In the genomic region with DNA sequence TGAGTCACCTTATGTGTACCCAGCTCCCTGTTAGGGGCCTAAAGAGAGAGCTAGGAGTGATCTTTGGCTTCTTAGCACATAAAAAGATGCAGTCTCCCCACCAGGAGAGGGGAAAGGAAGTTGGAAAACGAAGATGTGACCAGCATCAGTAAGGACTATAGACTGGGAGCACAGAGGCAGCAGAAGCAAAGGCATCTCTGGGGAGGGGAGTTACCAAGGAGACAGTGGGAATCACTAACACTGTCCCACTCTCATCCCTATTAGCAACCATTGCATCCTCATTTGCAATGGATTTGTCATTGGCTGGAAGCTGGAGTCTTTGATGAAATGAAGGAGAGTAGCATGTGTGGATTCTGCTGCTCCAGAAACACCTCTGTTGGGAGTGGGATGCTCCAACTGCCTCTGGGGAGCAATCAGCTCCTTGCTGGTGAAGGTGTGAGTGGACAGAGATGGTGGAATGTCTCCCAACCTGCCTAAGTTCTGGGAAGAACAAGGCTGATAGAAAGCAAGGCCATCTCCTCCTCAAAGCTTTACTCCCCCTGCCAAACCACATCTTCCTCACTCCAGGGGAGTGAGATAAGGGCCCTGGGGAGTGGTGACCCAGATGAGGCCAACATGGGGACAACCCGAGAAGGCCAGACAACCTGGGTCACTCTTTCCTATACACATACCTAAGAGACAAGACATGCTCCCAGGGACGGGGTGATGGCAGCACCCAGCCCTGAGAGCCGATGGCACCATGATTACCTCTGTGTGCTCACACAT, we compare ENCODE assay signal across 19 mouse cellular contexts. TPM values are rescaled to one million over a fixed set of nuclear protein-coding genes. Genes with fewer than 3 reads are reported as not detected.
DNase-seq lines count a peak whose midpoint lies in the region; ATAC-seq and TF ChIP-seq lines count a peak whose summit lies in the region.
"Had no signal": no experiment of that assay in that cellular context is flagged by ENCODE, and none has a peak within 500 bp of the region (broad histone marks: within the 10 kb centered on the region; RNA-seq: fewer than 3 reads in every experiment).

No protein-coding gene starts in this region.

- H3K9me3 ChIP-seq in hindbrain, embryonic 13.5 days, result no peaks in the 10 kb centered on the region
- no peaks in the 10 kb centered on the region for H3K9me3 ChIP-seq in hindbrain, embryonic 10.5 days
- peaks cover 8% of the 10 kb centered on the region for H3K9me3 ChIP-seq in G1E (replicated peaks)
- H3K9me3 ChIP-seq in liver, embryonic 15.5 days (replicated peaks), result no peaks in the 10 kb centered on the region
- H3K9me3 ChIP-seq: forebrain, embryonic 13.5 days; stomach, embryonic 15.5 days had no signal

- DNase-seq in hindbrain, embryonic 10.5 days (ENCODE audit: low spot score), result no peak
- DNase-seq in G1E (ENCODE audit: low spot score), result no peak
- DNase-seq in brain, adult 2 months (ENCODE audit: low read depth, low spot score), result peak; percentile 50
- no peak for DNase-seq in frontal cortex, adult 2 months (ENCODE audit: extremely low spot score in 1 of 2, low spot score in 1 of 2)
- DNase-seq in urinary bladder, postnatal 10 days (ENCODE audit: low spot score), result no peak
- DNase-seq: cerebellum, adult 11 months; cerebellum, postnatal 25 days; heart, adult 18-20 months; kidney, adult 8-10 months; kidney, postnatal 25 days; lung, postnatal 10 days; right cerebral cortex, adult 18-20 months; thymus, adult 2 months had no signal

- peaks cover 20% of the 10 kb centered on the region; the same call in 1 of the 2 replicates for H3K4me1 ChIP-seq in hindbrain, embryonic 13.5 days (replicated peaks)
- H3K4me1 ChIP-seq in hindbrain, embryonic 10.5 days (replicated peaks), result peaks cover 18% of the 10 kb centered on the region
- H3K4me1 ChIP-seq in G1E (ENCODE audit: insufficient read depth, low read depth, low read length), result peaks cover 76% of the 10 kb centered on the region
- peaks cover 52% of the 10 kb centered on the region for H3K4me1 ChIP-seq in liver, embryonic 15.5 days (replicated peaks)

- no peaks in the 10 kb centered on the region for H3K36me3 ChIP-seq in hindbrain, embryonic 13.5 days
- H3K36me3 ChIP-seq in hindbrain, embryonic 10.5 days, result no peaks in the 10 kb centered on the region
- no peaks in the 10 kb centered on the region for H3K36me3 ChIP-seq in G1E (replicated peaks)
- no peaks in the 10 kb centered on the region for H3K36me3 ChIP-seq in liver, embryonic 15.5 days (replicated peaks)
- H3K36me3 ChIP-seq: stomach, embryonic 15.5 days had no signal

- no peak overlapping the region for H3K9ac ChIP-seq in hindbrain, embryonic 13.5 days
- no peak overlapping the region for H3K9ac ChIP-seq in liver, embryonic 15.5 days
- H3K9ac ChIP-seq: forebrain, embryonic 13.5 days; stomach, embryonic 15.5 days had no signal

- peak; percentile 72 for ATAC-seq in hindbrain, embryonic 13.5 days (ENCODE audit: low FRiP score)
- ATAC-seq in G1E (ENCODE audit: extremely low read depth, insufficient number of reproducible peaks, low FRiP score, poor library complexity, severe bottlenecking), result no peak
- ATAC-seq in liver, embryonic 15.5 days (ENCODE audit: insufficient read depth), result no peak
- ATAC-seq in erythroblast, adult 5-6 weeks (replicated peaks; ENCODE audit: low FRiP score, poor library complexity, severe bottlenecking), result no peak
- ATAC-seq: forebrain, embryonic 13.5 days had no signal

- no peak overlapping the region for H3K4me3 ChIP-seq in hindbrain, embryonic 13.5 days
- no peak overlapping the region for H3K4me3 ChIP-seq in hindbrain, embryonic 10.5 days
- peak overlapping the region; percentile 41; the same call in 1 of the 2 replicates for H3K4me3 ChIP-seq in G1E (ENCODE audit: low read depth, low read length)
- H3K4me3 ChIP-seq in liver, embryonic 15.5 days (replicated peaks), result no peak overlapping the region
- H3K4me3 ChIP-seq: forebrain, embryonic 13.5 days; stomach, embryonic 15.5 days had no signal

- no peaks in the 10 kb centered on the region for H3K27me3 ChIP-seq in hindbrain, embryonic 13.5 days
- no peaks in the 10 kb centered on the region for H3K27me3 ChIP-seq in hindbrain, embryonic 10.5 days (ENCODE audit: insufficient read depth, poor library complexity, severe bottlenecking)
- no peaks in the 10 kb centered on the region for H3K27me3 ChIP-seq in G1E (ENCODE audit: insufficient read depth, low read length)
- H3K27me3 ChIP-seq in liver, embryonic 15.5 days, result no peaks in the 10 kb centered on the region
- H3K27me3 ChIP-seq: forebrain, embryonic 13.5 days; stomach, embryonic 15.5 days had no signal

- no peak overlapping the region for H3K4me2 ChIP-seq in hindbrain, embryonic 13.5 days
- no peak overlapping the region for H3K4me2 ChIP-seq in liver, embryonic 15.5 days
- H3K4me2 ChIP-seq: forebrain, embryonic 13.5 days; stomach, embryonic 15.5 days had no signal

- TF ChIP-seq CTCF in G1E (IDR thresholded peaks at IDR 0.05; ENCODE audit: low read depth, low read length), result no peak

- H3K27ac ChIP-seq in hindbrain, embryonic 13.5 days, result no peak overlapping the region
- H3K27ac ChIP-seq in hindbrain, embryonic 10.5 days, result no peak overlapping the region
- 0 out of 2 replicates have a peak overlapping the region, but pooled peaks have one; percentile 88 for H3K27ac ChIP-seq in liver, embryonic 15.5 days (replicated peaks)
- H3K27ac ChIP-seq: forebrain, embryonic 13.5 days; stomach, embryonic 15.5 days had no signal

- WGBS in hindbrain, embryonic 13.5 days, result 83% methylated on average over 4 of the region's 4 CpGs
- 79% methylated on average over 4 of the region's 4 CpGs for WGBS in hindbrain, embryonic 10.5 days
- WGBS in liver, embryonic 15.5 days (ENCODE audit: insufficient replicate concordance), result 53% methylated on average over 4 of the region's 4 CpGs

RNA-seq across cellular contexts. Expression of a gene that starts 23.6 kb away (rescaled TPM):
- 1,535 and 1,618 TPM in 2 replicates for polyA plus RNA-seq in hindbrain, embryonic 13.5 days (2015; fragmentation: Nextera tagmentation; extraction: Ambion mirVana)
- polyA plus RNA-seq in hindbrain, embryonic 10.5 days (2016; fragmentation: Nextera tagmentation; extraction: Ambion mirVana), result 1,451 and 1,593 TPM in 2 replicates
- 2,660 and 2,681 TPM in 2 replicates for total RNA-seq in G1E (2014; fragmentation: Nextera tagmentation)
- total RNA-seq in G1E (2017), result 936 and 1,016 TPM in 2 replicates
- polyA plus RNA-seq in G1E (2012), result 28,412 and 34,236 TPM in 2 replicates
- polyA plus RNA-seq in liver, embryonic 15.5 days (2015; fragmentation: Nextera tagmentation; extraction: Ambion mirVana), result 3,441 and 3,837 TPM in 2 replicates
- 939 and 1,145 TPM in 2 replicates for total RNA-seq in erythroblast, adult 5-6 weeks (2015; ENCODE audit: low replicate concordance)
- total RNA-seq in erythroblast, adult 5-6 weeks (2017; ENCODE audit: low replicate concordance), result 1,067 and 1,257 TPM in 2 replicates
- 3,721 and 5,002 TPM in 2 replicates for polyA plus RNA-seq in frontal cortex, adult 2 months (2012; rRNA removed)

RNA-seq across cellular contexts. Expression of a gene that starts 44.6 kb away (rescaled TPM):
- 1.5 and 1.7 TPM in 2 replicates for polyA plus RNA-seq in hindbrain, embryonic 13.5 days (2015; fragmentation: Nextera tagmentation; extraction: Ambion mirVana)
- 1.8 TPM in 2 replicates for polyA plus RNA-seq in hindbrain, embryonic 10.5 days (2016; fragmentation: Nextera tagmentation; extraction: Ambion mirVana)
- total RNA-seq in G1E (2014; fragmentation: Nextera tagmentation), result not detected in 2 replicates
- total RNA-seq in G1E (2017), result 0.22 TPM in 1 of 2 replicates, not detected in the other
- 0.03 TPM in 1 of 2 replicates, not detected in the other for polyA plus RNA-seq in G1E (2012)
- 0.09 and 0.12 TPM in 2 replicates for polyA plus RNA-seq in liver, embryonic 15.5 days (2015; fragmentation: Nextera tagmentation; extraction: Ambion mirVana)
- total RNA-seq in erythroblast, adult 5-6 weeks (2015; ENCODE audit: low replicate concordance), result not detected in 2 replicates
- not detected in 2 replicates for total RNA-seq in erythroblast, adult 5-6 weeks (2017; ENCODE audit: low replicate concordance)
- polyA plus RNA-seq in frontal cortex, adult 2 months (2012; rRNA removed), result 0.59 and 0.74 TPM in 2 replicates
- total RNA-seq: liver, adult 2 months had no signal

RNA-seq across cellular contexts. Expression of a gene that starts 44.7 kb away (rescaled TPM):
- 22.6 and 25.1 TPM in 2 replicates for polyA plus RNA-seq in hindbrain, embryonic 13.5 days (2015; fragmentation: Nextera tagmentation; extraction: Ambion mirVana)
- polyA plus RNA-seq in hindbrain, embryonic 10.5 days (2016; fragmentation: Nextera tagmentation; extraction: Ambion mirVana), result 39.7 and 39.8 TPM in 2 replicates
- 4.7 and 25.4 TPM in 2 replicates for total RNA-seq in G1E (2014; fragmentation: Nextera tagmentation)
- total RNA-seq in G1E (2017), result 2.7 and 3.1 TPM in 2 replicates
- polyA plus RNA-seq in G1E (2012), result 4.0 and 4.2 TPM in 2 replicates
- polyA plus RNA-seq in liver, embryonic 15.5 days (2015; fragmentation: Nextera tagmentation; extraction: Ambion mirVana), result 245 and 277 TPM in 2 replicates
- total RNA-seq in erythroblast, adult 5-6 weeks (2015; ENCODE audit: low replicate concordance), result 263 and 307 TPM in 2 replicates
- 530 and 535 TPM in 2 replicates for total RNA-seq in erythroblast, adult 5-6 weeks (2017; ENCODE audit: low replicate concordance)
- 11.3 and 13.6 TPM in 2 replicates for polyA plus RNA-seq in frontal cortex, adult 2 months (2012; rRNA removed)

RNA-seq across cellular contexts. Expression of a gene that starts 57.5 kb away (rescaled TPM):
- 31.3 and 32.9 TPM in 2 replicates for polyA plus RNA-seq in hindbrain, embryonic 13.5 days (2015; fragmentation: Nextera tagmentation; extraction: Ambion mirVana)
- polyA plus RNA-seq in hindbrain, embryonic 10.5 days (2016; fragmentation: Nextera tagmentation; extraction: Ambion mirVana), result 124 and 150 TPM in 2 replicates
- total RNA-seq in G1E (2014; fragmentation: Nextera tagmentation), result 125 and 160 TPM in 2 replicates
- total RNA-seq in G1E (2017), result 73.2 and 83.8 TPM in 2 replicates
- 187 and 221 TPM in 2 replicates for polyA plus RNA-seq in G1E (2012)
- polyA plus RNA-seq in liver, embryonic 15.5 days (2015; fragmentation: Nextera tagmentation; extraction: Ambion mirVana), result 95.5 and 107 TPM in 2 replicates
- total RNA-seq in erythroblast, adult 5-6 weeks (2015; ENCODE audit: low replicate concordance), result 111 and 127 TPM in 2 replicates
- total RNA-seq in erythroblast, adult 5-6 weeks (2017; ENCODE audit: low replicate concordance), result 137 and 289 TPM in 2 replicates
- 23.8 and 27.2 TPM in 2 replicates for polyA plus RNA-seq in frontal cortex, adult 2 months (2012; rRNA removed)
